Mouse (Mus musculus) liver, postnatal 0 days (tissue): ENCODE measurements around the gene Psmg1. TPM values are rescaled to one million over a fixed set of nuclear protein-coding genes. Genes with fewer than 3 reads are reported as not detected.

Source experiments
- ATAC-seq: fragments of 200-750 bp; cut with Nextera tagmentation; 2 replicates; pipeline ENCODE4 v1.8.0; 2017; ENCODE audit warnings: mild to moderate bottlenecking, moderate library complexity
- DNase-seq: peaks from one replicate; pipeline ENCODE4 v3.0.0-alpha.2; 2016
- H3K27ac ChIP-seq: fragments of 300-500 bp; sonication (generic); 2 replicates; pipeline ENCODE4 v1.5.1; 2014; ENCODE audit warnings: antibody characterized with exemption, moderate library complexity, mild to moderate bottlenecking, low read depth
- H3K27me3 ChIP-seq: fragments of 300-500 bp; sonication (generic); 2 replicates; pipeline ENCODE4 v1.6.1; 2014; ENCODE audit warnings: low read length, control low read depth, mixed read lengths; ENCODE audit not compliant: insufficient read depth
- H3K36me3 ChIP-seq: fragments of 300-500 bp; sonication (generic); replicated peaks from 2 replicates; pipeline ENCODE4 v1.6.1; 2014; ENCODE audit warnings: mild to moderate bottlenecking, control low read depth, low read length, moderate library complexity, mixed read lengths; ENCODE audit not compliant: insufficient read depth
- H3K4me1 ChIP-seq: fragments of 300-500 bp; sonication (generic); 2 replicates; pipeline ENCODE4 v1.6.1; 2014; ENCODE audit warnings: antibody characterized with exemption, mild to moderate bottlenecking, control low read depth; ENCODE audit not compliant: insufficient read depth
- H3K4me2 ChIP-seq: fragments of 300-500 bp; sonication (generic); 2 replicates; pipeline ENCODE4 v1.6.1; 2014; ENCODE audit warnings: low read depth, mild to moderate bottlenecking, low read length, moderate library complexity, mixed read lengths
- H3K4me3 ChIP-seq: fragments of 300-500 bp; sonication (generic); 2 replicates; pipeline ENCODE4 v1.5.1; 2014; ENCODE audit warnings: low read depth, low read length
- H3K9ac ChIP-seq: fragments of 300-500 bp; sonication (generic); replicated peaks from 2 replicates; pipeline ENCODE4 v1.6.1; 2014; ENCODE audit warnings: mild to moderate bottlenecking, moderate library complexity
- H3K9me3 ChIP-seq: fragments of 300-500 bp; sonication (generic); 2 replicates; pipeline ENCODE4 v1.6.1; 2016; ENCODE audit warnings: mild to moderate bottlenecking, control low read depth, low read length, mixed read lengths
- CTCF ChIP-seq: sonication (generic); IDR thresholded peaks from 2 replicates; pipeline ENCODE4 v1.5.1; 2016; ENCODE audit warnings: antibody characterized with exemption, low read depth
- EP300 ChIP-seq: IDR thresholded peaks from 2 replicates; pipeline ENCODE4 v1.6.1; 2016; ENCODE audit warnings: antibody characterized with exemption, low read depth, mild to moderate bottlenecking
- WGBS: fragments of 180-500 bp; shearing (Covaris S2); extraction: QIAGEN DNeasy Blood & Tissue Kit; methylation state at CpG from one replicate; pipeline ENCODE4 v1.1.7; 2014; ENCODE audit not compliant: insufficient replicate concordance; 5-methylcytosine and 5-hydroxymethylcytosine counted together
- polyA plus RNA-seq: library from polyadenylated mRNA; unstranded; fragments of >200 nt; fragmentation: Nextera tagmentation; extraction: Ambion mirVana; gene quantifications from 2 replicates; pipeline ENCODE4 v1.2.1, GENCODE M21; 2015

The Psmg1 gene
- polyA plus RNA-seq: 44.1 and 44.9 TPM in 2 replicates

GRCm38 (mm10) chr16:95990462-95991121 is at the start of gene Psmg1:
Gene Psmg1 (minus strand): TSS chr16:95990960.
- H3K4me3 ChIP-seq: peak within 1 kb of the TSS; percentile 75
- H3K4me2 ChIP-seq: peak within 1 kb of the TSS; percentile 84
- H3K27ac ChIP-seq: peak within 1 kb of the TSS; percentile 73
- peak; percentile 89 for ATAC-seq
- H3K4me1 ChIP-seq: peaks cover 18% of the 10 kb centered on the region
- H3K36me3 ChIP-seq: peaks cover 9% of the 10 kb centered on the region; the same call in 1 of the 2 replicates
- TF ChIP-seq EP300 (no peak), CTCF (no peak)
- H3K9ac ChIP-seq: peak within 1 kb of the TSS; percentile 78
- no peaks in the 10 kb centered on the region for H3K27me3 ChIP-seq
- peak; percentile 97 for DNase-seq
- H3K9me3 ChIP-seq: no peaks in the 10 kb centered on the region
- WGBS: under 1% methylated on average over 57 of the region's 62 CpGs

GRCm38 (mm10) chr16:96039538-96039937 is 48.8 kb upstream of the Psmg1 start:
- H3K27me3 ChIP-seq: no peaks in the 10 kb centered on the region
- H3K27ac ChIP-seq: no peak overlapping the region
- H3K9ac ChIP-seq: no peak overlapping the region
- ATAC-seq: no peak
- WGBS: 81% methylated on average over 6 of the region's 6 CpGs
- TF ChIP-seq CTCF: no peak
- TF ChIP-seq EP300: no peak
- DNase-seq: no peak
- peaks cover 75% of the 10 kb centered on the region for H3K36me3 ChIP-seq
- no peaks in the 10 kb centered on the region for H3K4me1 ChIP-seq
- no peak overlapping the region for H3K4me2 ChIP-seq
- H3K9me3 ChIP-seq: no peaks in the 10 kb centered on the region
- no peak overlapping the region for H3K4me3 ChIP-seq

GRCm38 (mm10) chr16:96034473-96034872 is 43.7 kb upstream of the Psmg1 start:
- ATAC-seq: no peak
- no peak for TF ChIP-seq EP300
- TF ChIP-seq CTCF: no peak

GRCm38 (mm10) chr16:96032368-96033043 is 41.7 kb upstream of the Psmg1 start:
- no peaks in the 10 kb centered on the region for H3K27me3 ChIP-seq
- no peaks in the 10 kb centered on the region for H3K4me1 ChIP-seq
- DNase-seq (no peak), ATAC-seq (peak; percentile 78)
- peaks cover 77% of the 10 kb centered on the region for H3K36me3 ChIP-seq
- H3K9ac ChIP-seq: no peak overlapping the region
- 50% methylated on average over 13 of the region's 13 CpGs for WGBS
- no peak overlapping the region for H3K4me3 ChIP-seq
- no peak for TF ChIP-seq CTCF
- TF ChIP-seq EP300: no peak
- no peak overlapping the region for H3K27ac ChIP-seq
- no peak overlapping the region for H3K4me2 ChIP-seq
- no peaks in the 10 kb centered on the region for H3K9me3 ChIP-seq

More at GRCm38 (mm10) chr16:96034473-96034872, 43.7 kb upstream of the Psmg1 start:
- no peaks in the 10 kb centered on the region for H3K4me1 ChIP-seq
- DNase-seq: no peak
- peaks cover 82% of the 10 kb centered on the region for H3K36me3 ChIP-seq
- no peak overlapping the region for H3K9ac ChIP-seq
- no peak overlapping the region for H3K27ac ChIP-seq
- 85% methylated on average over 6 of the region's 6 CpGs for WGBS
- H3K27me3 ChIP-seq: no peaks in the 10 kb centered on the region
- H3K9me3 ChIP-seq: no peaks in the 10 kb centered on the region
- no peak overlapping the region for H3K4me2 ChIP-seq
- no peak overlapping the region for H3K4me3 ChIP-seq

GRCm38 (mm10) chr16:96030476-96031102 is 39.8 kb upstream of the Psmg1 start:
- 73% methylated on average over 2 of the region's 2 CpGs for WGBS
- no peak overlapping the region for H3K27ac ChIP-seq
- DNase-seq: peak; percentile 24

GRCm38 (mm10) chr16:96026256-96026655 is 35.5 kb upstream of the Psmg1 start:
- Histone ChIP-seq H3K4me2 (no peak overlapping the region), H3K4me3 (no peak overlapping the region), H3K4me1 (no peaks in the 10 kb centered on the region), H3K9me3 (no peaks in the 10 kb centered on the region), H3K36me3 (peaks cover 51% of the 10 kb centered on the region), H3K27ac (no peak overlapping the region), H3K9ac (no peak overlapping the region), H3K27me3 (no peaks in the 10 kb centered on the region)
- DNase-seq (no peak), ATAC-seq (no peak)
- WGBS: 83% methylated on average over 5 of the region's 5 CpGs
- no peak for TF ChIP-seq EP300
- no peak for TF ChIP-seq CTCF

More at GRCm38 (mm10) chr16:96030476-96031102, 39.8 kb upstream of the Psmg1 start:
- Histone ChIP-seq H3K9me3 (no peaks in the 10 kb centered on the region), H3K27me3 (no peaks in the 10 kb centered on the region), H3K4me3 (no peak overlapping the region), H3K9ac (no peak overlapping the region), H3K36me3 (peaks cover 77% of the 10 kb centered on the region), H3K4me2 (no peak overlapping the region), H3K4me1 (no peaks in the 10 kb centered on the region)
- TF ChIP-seq EP300 (no peak), CTCF (peak; percentile 54)
- 0 out of 2 replicates have a peak, but pooled peaks have one; percentile 33 for ATAC-seq
